Mouse (Mus musculus): ENCODE results near the gene Sp110.
"Not testable (repeated sequence)": the region's sequence is repeated elsewhere in the genome, so short reads cannot be mapped to it uniquely, and the experiment has no call there.

GRCm38 (mm10) chr1:85588697-85589096 lies 9.9 kb downstream of the Sp110 start:
- TF ChIP-seq CTCF (IDR thresholded peaks at IDR 0.05; ENCODE audit: borderline replicate concordance, insufficient read depth, low read length); POLR2A (IDR thresholded peaks at IDR 0.05; ENCODE audit: low read depth, low read length): not testable (repeated sequence)
